Mouse (Mus musculus): ENCODE data around the gene Sertad4.

The Sertad4 gene

GRCm38 (mm10) chr1:192812758-192813157 is 42.8 kb downstream of the Sertad4 start:
- DNase-seq (ENCODE audit: extremely low read depth, insufficient read length, low spot score): no peak

- no peak for DNase-seq (ENCODE audit: extremely low read depth, insufficient read length, low spot score)
Observed at GRCm38 (mm10) chr1:192812290-192812689, 43.3 kb downstream of the Sertad4 start.

- peak; percentile 83 for DNase-seq (ENCODE audit: extremely low read depth, insufficient read length, low spot score)
Observed at GRCm38 (mm10) chr1:192806168-192807157, 49.1 kb downstream of the Sertad4 start.

GRCm38 (mm10) chr1:192800338-192800737 is 55.2 kb downstream of the Sertad4 start:
- no peak for DNase-seq (ENCODE audit: extremely low read depth, insufficient read length, low spot score)

- peak; percentile 68 for DNase-seq (ENCODE audit: extremely low read depth, insufficient read length, low spot score)
Observed at GRCm38 (mm10) chr1:192799165-192799991, 56.2 kb downstream of the Sertad4 start.

- DNase-seq (ENCODE audit: extremely low read depth, insufficient read length, low spot score): peak; percentile 91
Observed at GRCm38 (mm10) chr1:192798212-192799164, 57.1 kb downstream of the Sertad4 start.

GRCm38 (mm10) chr1:192797011-192797274 is 58.6 kb downstream of the Sertad4 start:
- DNase-seq (ENCODE audit: extremely low read depth, insufficient read length, low spot score): no peak

GRCm38 (mm10) chr1:192796201-192797010 is 59.1 kb downstream of the Sertad4 start:
- no peak for DNase-seq (ENCODE audit: extremely low read depth, insufficient read length, low spot score)

GRCm38 (mm10) chr1:192794957-192795745 is 60.4 kb downstream of the Sertad4 start:
- peak; percentile 70 for DNase-seq (ENCODE audit: extremely low read depth, insufficient read length, low spot score)
